Mouse (Mus musculus) brain, embryonic 14.5 days (tissue): ENCODE results near the gene B3gnt4.

ENCODE experiments used
- CTCF ChIP-seq: fragments of 200-500 bp; IDR thresholded peaks from 2 replicates; pipeline ENCODE4 v1.5.1; 2012; ENCODE audit warnings: inconsistent platforms, mild to moderate bottlenecking, moderate library complexity, borderline replicate concordance; ENCODE audit not compliant: insufficient read depth, insufficient read length; ENCODE audit errors: extremely low read depth
- POLR2A ChIP-seq: fragments of 200-500 bp; IDR thresholded peaks from 2 replicates; pipeline ENCODE4 v1.6.1; 2012; ENCODE audit warnings: mild to moderate bottlenecking, inconsistent platforms, borderline replicate concordance; ENCODE audit not compliant: poor library complexity, insufficient read depth, insufficient read length, severe bottlenecking; ENCODE audit errors: extremely low read depth

DNA sequence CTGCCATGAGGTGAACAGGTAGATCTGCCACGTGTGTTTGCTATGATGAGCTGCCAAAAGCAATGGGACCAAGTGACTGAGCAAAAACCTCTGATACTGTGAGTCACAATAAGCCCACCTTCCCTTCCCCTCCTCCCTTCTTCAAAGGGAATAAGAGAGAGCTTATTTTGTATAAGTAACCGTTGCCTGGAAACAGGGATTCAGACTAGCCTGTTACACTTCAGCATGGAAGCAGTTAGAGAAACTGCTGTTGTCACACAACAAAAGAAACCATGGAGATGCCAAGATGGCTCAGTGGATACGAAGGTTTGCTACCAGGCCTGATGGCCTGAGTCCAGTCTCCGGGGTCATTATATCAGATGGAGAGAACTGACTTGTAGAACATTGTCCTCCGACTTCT, 36.4 kb upstream of the B3gnt4 start:
- no peak for TF ChIP-seq POLR2A
- no peak for TF ChIP-seq CTCF
